Mouse (Mus musculus) liver, embryonic 15.5 days (tissue): ENCODE measurements around the gene Mtcl1. TPM values are rescaled to one million over a fixed set of nuclear protein-coding genes. Genes with fewer than 3 reads are reported as not detected.

Experiments
- ATAC-seq: fragments of 200-750 bp; cut with Nextera tagmentation; 2 replicates; pipeline ENCODE4 v1.8.0; 2017; ENCODE audit warnings: moderate number of reproducible peaks, mild to moderate bottlenecking, moderate library complexity; ENCODE audit not compliant: insufficient read depth
- H3K27ac ChIP-seq: fragments of 300-500 bp; sonication (generic); replicated peaks from 2 replicates; pipeline ENCODE4 v1.5.1; 2015; ENCODE audit warnings: mild to moderate bottlenecking, inconsistent platforms
- H3K27me3 ChIP-seq: fragments of 300-500 bp; sonication (generic); 2 replicates; pipeline ENCODE4 v1.6.1; 2015; ENCODE audit warnings: mild to moderate bottlenecking, inconsistent platforms
- H3K36me3 ChIP-seq: fragments of 300-500 bp; sonication (generic); replicated peaks from 2 replicates; pipeline ENCODE4 v1.6.1; 2015; ENCODE audit warnings: moderate library complexity, mild to moderate bottlenecking, inconsistent platforms
- H3K4me1 ChIP-seq: fragments of 300-500 bp; sonication (generic); replicated peaks from 2 replicates; pipeline ENCODE4 v1.6.1; 2015; ENCODE audit warnings: inconsistent platforms
- H3K4me2 ChIP-seq: fragments of 300-500 bp; sonication (generic); 2 replicates; pipeline ENCODE4 v1.6.1; 2015; ENCODE audit warnings: moderate library complexity, mild to moderate bottlenecking, inconsistent platforms
- H3K4me3 ChIP-seq: fragments of 300-500 bp; sonication (generic); replicated peaks from 2 replicates; pipeline ENCODE4 v1.5.1; 2015; ENCODE audit warnings: mild to moderate bottlenecking, inconsistent platforms
- H3K9ac ChIP-seq: fragments of 300-500 bp; sonication (generic); 2 replicates; pipeline ENCODE4 v1.6.1; 2015; ENCODE audit warnings: moderate library complexity, mild to moderate bottlenecking, inconsistent platforms
- H3K9me3 ChIP-seq: fragments of 300-500 bp; sonication (generic); replicated peaks from 2 replicates; pipeline ENCODE4 v1.6.1; 2016; ENCODE audit warnings: inconsistent platforms
- WGBS: fragments of 180-500 bp; shearing (Covaris S2); methylation state at CpG from one replicate; pipeline ENCODE4 v1.1.7; 2015; ENCODE audit warnings: mixed read lengths; ENCODE audit not compliant: insufficient replicate concordance; 5-methylcytosine and 5-hydroxymethylcytosine counted together
- polyA plus RNA-seq: library from polyadenylated mRNA; unstranded; fragments of >200 nt; fragmentation: Nextera tagmentation; extraction: Ambion mirVana; gene quantifications from 2 replicates; pipeline ENCODE4 v1.2.1, GENCODE M21; 2015

The Mtcl1 gene
- polyA plus RNA-seq, 1 experiment from 2014 or later, result 0.12 TPM

- WGBS, result 70% methylated on average over 8 of the region's 8 CpGs
- no peak overlapping the region for H3K4me3 ChIP-seq
- H3K36me3 ChIP-seq, result no peaks in the 10 kb centered on the region
- H3K27ac ChIP-seq, result no peak overlapping the region
- no peak for ATAC-seq
- H3K27me3 ChIP-seq, result no peaks in the 10 kb centered on the region
- no peaks in the 10 kb centered on the region for H3K4me1 ChIP-seq
- no peak overlapping the region for H3K4me2 ChIP-seq
- H3K9ac ChIP-seq, result no peak overlapping the region
- H3K9me3 ChIP-seq, result no peaks in the 10 kb centered on the region
These were observed 30.1 kb downstream of the Mtcl1 start for GRCm38 (mm10) chr17:66419421-66419820.

- H3K9me3 ChIP-seq, result no peaks in the 10 kb centered on the region
- H3K4me2 ChIP-seq, result no peak overlapping the region
These were observed 31.8 kb downstream of the Mtcl1 start for GRCm38 (mm10) chr17:66417748-66418147.

GRCm38 (mm10) chr17:66417329-66417728 lies 32.2 kb downstream of the Mtcl1 start:
- Histone ChIP-seq H3K27me3 (no peaks in the 10 kb centered on the region), H3K9ac (no peak overlapping the region), H3K4me2 (no peak overlapping the region), H3K27ac (no peak overlapping the region), H3K36me3 (no peaks in the 10 kb centered on the region), H3K4me3 (no peak overlapping the region), H3K9me3 (no peaks in the 10 kb centered on the region), H3K4me1 (no peaks in the 10 kb centered on the region)
- ATAC-seq, result no peak
- 40% methylated on average over 5 of the region's 5 CpGs for WGBS

More at GRCm38 (mm10) chr17:66417748-66418147, 31.8 kb downstream of the Mtcl1 start:
- H3K9ac ChIP-seq, result no peak overlapping the region
- no peak overlapping the region for H3K4me3 ChIP-seq
- ATAC-seq, result no peak
- H3K36me3 ChIP-seq, result no peaks in the 10 kb centered on the region
- no peak overlapping the region for H3K27ac ChIP-seq
- H3K27me3 ChIP-seq, result no peaks in the 10 kb centered on the region
- WGBS, result 35% methylated on average over 4 of the region's 4 CpGs
- no peaks in the 10 kb centered on the region for H3K4me1 ChIP-seq

- no peaks in the 10 kb centered on the region for H3K36me3 ChIP-seq
- no peaks in the 10 kb centered on the region for H3K4me1 ChIP-seq
- H3K4me2 ChIP-seq, result 0 out of 2 replicates have a peak overlapping the region, but pooled peaks have one; percentile 1
- no peak overlapping the region for H3K9ac ChIP-seq
- no peaks in the 10 kb centered on the region for H3K27me3 ChIP-seq
- H3K27ac ChIP-seq, result no peak overlapping the region
- no peaks in the 10 kb centered on the region for H3K9me3 ChIP-seq
- 21% methylated on average over 14 of the region's 14 CpGs for WGBS
- no peak for ATAC-seq
- no peak overlapping the region for H3K4me3 ChIP-seq
These were observed 32.7 kb downstream of the Mtcl1 start for GRCm38 (mm10) chr17:66416841-66417313.

GRCm38 (mm10) chr17:66416436-66416835 lies 33.1 kb downstream of the Mtcl1 start:
- H3K4me1 ChIP-seq, result no peaks in the 10 kb centered on the region
- no peaks in the 10 kb centered on the region for H3K27me3 ChIP-seq
- no peaks in the 10 kb centered on the region for H3K36me3 ChIP-seq
- H3K4me3 ChIP-seq, result no peak overlapping the region
- WGBS, result 47% methylated on average over 7 of the region's 7 CpGs
- no peak overlapping the region for H3K27ac ChIP-seq
- ATAC-seq, result no peak
- H3K4me2 ChIP-seq, result 0 out of 2 replicates have a peak overlapping the region, but pooled peaks have one; percentile 1
- H3K9me3 ChIP-seq, result no peaks in the 10 kb centered on the region
- H3K9ac ChIP-seq, result no peak overlapping the region

- Histone ChIP-seq H3K9me3 (no peaks in the 10 kb centered on the region), H3K4me1 (no peaks in the 10 kb centered on the region), H3K27ac (no peak overlapping the region), H3K4me2 (no peak overlapping the region), H3K4me3 (no peak overlapping the region), H3K27me3 (no peaks in the 10 kb centered on the region), H3K9ac (no peak overlapping the region), H3K36me3 (no peaks in the 10 kb centered on the region)
- 59% methylated on average over 1 of the region's 1 CpGs for WGBS
- no peak for ATAC-seq
These were observed 35.2 kb downstream of the Mtcl1 start for GRCm38 (mm10) chr17:66414331-66414730.

- Histone ChIP-seq H3K4me3 (no peak overlapping the region), H3K27me3 (no peaks in the 10 kb centered on the region), H3K27ac (no peak overlapping the region), H3K4me2 (no peak overlapping the region), H3K36me3 (no peaks in the 10 kb centered on the region), H3K9ac (no peak overlapping the region), H3K4me1 (no peaks in the 10 kb centered on the region), H3K9me3 (no peaks in the 10 kb centered on the region)
- 55% methylated on average over 12 of the region's 12 CpGs for WGBS
- ATAC-seq, result no peak
These were observed 37.2 kb downstream of the Mtcl1 start for GRCm38 (mm10) chr17:66412155-66412970.

GRCm38 (mm10) chr17:66410884-66411426 lies 38.6 kb downstream of the Mtcl1 start:
- H3K4me1 ChIP-seq, result no peaks in the 10 kb centered on the region
- H3K4me2 ChIP-seq, result no peak overlapping the region
- WGBS, result 64% methylated on average over 11 of the region's 11 CpGs
- no peaks in the 10 kb centered on the region for H3K36me3 ChIP-seq
- no peak overlapping the region for H3K4me3 ChIP-seq
- H3K9me3 ChIP-seq, result no peaks in the 10 kb centered on the region
- ATAC-seq, result no peak
- no peak overlapping the region for H3K27ac ChIP-seq
- no peaks in the 10 kb centered on the region for H3K27me3 ChIP-seq
- H3K9ac ChIP-seq, result no peak overlapping the region

GRCm38 (mm10) chr17:66409070-66409605 lies 40.4 kb downstream of the Mtcl1 start:
- no peak for ATAC-seq
- no peak overlapping the region for H3K4me2 ChIP-seq
- no peak overlapping the region for H3K9ac ChIP-seq
- no peaks in the 10 kb centered on the region for H3K4me1 ChIP-seq
- WGBS, result 64% methylated on average over 9 of the region's 9 CpGs
- H3K27ac ChIP-seq, result no peak overlapping the region
- no peaks in the 10 kb centered on the region for H3K9me3 ChIP-seq
- H3K36me3 ChIP-seq, result no peaks in the 10 kb centered on the region
- no peak overlapping the region for H3K4me3 ChIP-seq
- peaks cover 12% of the 10 kb centered on the region; the same call in 1 of the 2 replicates for H3K27me3 ChIP-seq

- Histone ChIP-seq H3K9ac (no peak overlapping the region), H3K27me3 (peaks cover 12% of the 10 kb centered on the region; the same call in 1 of the 2 replicates), H3K4me1 (no peaks in the 10 kb centered on the region), H3K4me2 (no peak overlapping the region), H3K36me3 (no peaks in the 10 kb centered on the region), H3K27ac (no peak overlapping the region), H3K9me3 (no peaks in the 10 kb centered on the region), H3K4me3 (no peak overlapping the region)
- WGBS, result 64% methylated on average over 5 of the region's 5 CpGs
- no peak for ATAC-seq
These were observed 41.1 kb downstream of the Mtcl1 start for GRCm38 (mm10) chr17:66408400-66408799.

- no peak for ATAC-seq
- WGBS, result 51% methylated on average over 8 of the region's 8 CpGs
These were observed 41.7 kb downstream of the Mtcl1 start for GRCm38 (mm10) chr17:66407833-66408232.

More at GRCm38 (mm10) chr17:66407833-66408232, 41.7 kb downstream of the Mtcl1 start:
- Histone ChIP-seq H3K9ac (no peak overlapping the region), H3K36me3 (no peaks in the 10 kb centered on the region), H3K27me3 (peaks cover 12% of the 10 kb centered on the region; the same call in 1 of the 2 replicates), H3K27ac (no peak overlapping the region), H3K4me3 (no peak overlapping the region), H3K4me2 (no peak overlapping the region), H3K9me3 (no peaks in the 10 kb centered on the region), H3K4me1 (no peaks in the 10 kb centered on the region)
